23 mouse cellular contexts compared by ENCODE assay signal in the genomic region with DNA sequence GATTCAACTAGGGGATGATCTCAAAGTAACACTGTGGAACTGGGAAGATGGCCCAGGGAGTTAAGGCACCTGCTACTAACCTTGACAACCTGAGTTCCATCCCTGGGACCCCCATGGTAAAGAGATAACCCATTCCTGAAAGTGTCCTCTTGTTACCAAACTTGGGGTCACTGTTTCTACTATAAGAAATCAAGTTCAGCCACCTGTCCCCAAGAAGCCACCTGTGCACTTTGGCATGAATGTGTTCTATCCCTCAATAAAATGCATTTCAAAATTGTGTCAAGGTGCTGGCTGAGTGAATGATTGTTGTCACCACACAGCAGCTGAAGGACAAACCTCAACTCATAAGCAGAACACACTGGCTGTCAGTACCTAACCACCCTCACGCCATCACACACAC. TPM values are rescaled to one million over a fixed set of nuclear protein-coding genes. Genes with fewer than 3 reads are reported as not detected.
DNase-seq lines count a peak whose midpoint lies in the region; ATAC-seq and TF ChIP-seq lines count a peak whose summit lies in the region.
"Had no signal": no experiment of that assay in that cellular context is flagged by ENCODE, and none has a peak within 500 bp of the region (broad histone marks: within the 10 kb centered on the region; RNA-seq: fewer than 3 reads in every experiment).

No protein-coding gene starts in this region.

- TF ChIP-seq EP300 in heart, adult 2 months (IDR thresholded peaks at IDR 0.05; ENCODE audit: insufficient read depth, low read depth, low read length), result no peak
- no peak for TF ChIP-seq EP300 in liver, postnatal 0 days (IDR thresholded peaks at IDR 0.05; ENCODE audit: low read depth)

- no peak overlapping the region for H3K9ac ChIP-seq in heart, adult 2 months (ENCODE audit: low read depth, low read length)
- no peak overlapping the region for H3K9ac ChIP-seq in liver, adult 2 months (ENCODE audit: low read depth, low read length)
- no peak overlapping the region for H3K9ac ChIP-seq in liver, embryonic 12.5 days
- no peak overlapping the region for H3K9ac ChIP-seq in liver, postnatal 0 days (replicated peaks)
- no peak overlapping the region for H3K9ac ChIP-seq in liver, embryonic 11.5 days (ENCODE audit: low read depth, low read length)

- H3K79me2 ChIP-seq in heart, adult 2 months (replicated peaks; ENCODE audit: control insufficient read depth, insufficient read depth, low read length), result no peaks in the 10 kb centered on the region
- H3K79me2 ChIP-seq in liver, adult 2 months (ENCODE audit: control insufficient read depth, insufficient read depth, low read length), result no peaks in the 10 kb centered on the region
- H3K79me2 ChIP-seq in myocyte (ENCODE audit: control insufficient read depth, insufficient read depth), result no peaks in the 10 kb centered on the region

- no peaks in the 10 kb centered on the region for H3K4me1 ChIP-seq in heart, adult 2 months (ENCODE audit: control insufficient read depth, insufficient read depth, low read length)
- no peaks in the 10 kb centered on the region for H3K4me1 ChIP-seq in liver, adult 2 months (ENCODE audit: control insufficient read depth, insufficient read depth, low read length)
- H3K4me1 ChIP-seq in liver, embryonic 12.5 days, result no peaks in the 10 kb centered on the region
- no peaks in the 10 kb centered on the region for H3K4me1 ChIP-seq in liver, postnatal 0 days (ENCODE audit: insufficient read depth)
- no peaks in the 10 kb centered on the region for H3K4me1 ChIP-seq in liver, embryonic 11.5 days (replicated peaks; ENCODE audit: control insufficient read depth, insufficient read depth, low read length)

- no peak overlapping the region for H3K27ac ChIP-seq in heart, adult 2 months
- H3K27ac ChIP-seq in liver, adult 2 months (replicated peaks; ENCODE audit: insufficient read depth, low read depth, low read length), result no peak overlapping the region; the same call in 1 of the 2 replicates
- H3K27ac ChIP-seq in liver, embryonic 12.5 days, result no peak overlapping the region
- H3K27ac ChIP-seq in liver, postnatal 0 days (ENCODE audit: low read depth), result no peak overlapping the region
- no peak overlapping the region for H3K27ac ChIP-seq in liver, embryonic 11.5 days (ENCODE audit: low read depth, low read length)

- 92% methylated on average over 1 of the region's 1 CpGs for WGBS in heart, adult 2 months
- WGBS in liver, adult 2 months, result 41% methylated on average over 1 of the region's 1 CpGs
- 75% methylated on average over 1 of the region's 1 CpGs for WGBS in liver, embryonic 12.5 days (ENCODE audit: insufficient replicate concordance)
- WGBS in liver, postnatal 0 days (ENCODE audit: insufficient replicate concordance), result 67% methylated on average over 1 of the region's 1 CpGs
- 81% methylated on average over 1 of the region's 1 CpGs for WGBS in liver, embryonic 11.5 days

- H3K36me3 ChIP-seq in heart, adult 2 months (ENCODE audit: control insufficient read depth, insufficient read depth, low read length), result no peaks in the 10 kb centered on the region
- H3K36me3 ChIP-seq in liver, adult 2 months (ENCODE audit: control insufficient read depth, insufficient read depth, low read length), result peaks cover 20% of the 10 kb centered on the region
- H3K36me3 ChIP-seq in liver, embryonic 12.5 days, result peaks cover 25% of the 10 kb centered on the region
- H3K36me3 ChIP-seq in liver, postnatal 0 days (replicated peaks; ENCODE audit: insufficient read depth, low read length), result 0 out of 2 replicates have a peak, but pooled peaks cover 6% of the 10 kb centered on the region
- H3K36me3 ChIP-seq in liver, embryonic 11.5 days (ENCODE audit: control insufficient read depth, insufficient read depth, low read length), result no peaks in the 10 kb centered on the region
- peaks cover 22% of the 10 kb centered on the region for H3K36me3 ChIP-seq in myocyte (ENCODE audit: control insufficient read depth, insufficient read depth)
- H3K36me3 ChIP-seq: G1E had no signal

- H3K27me3 ChIP-seq in heart, adult 2 months (ENCODE audit: control insufficient read depth, insufficient read depth, low read length), result no peaks in the 10 kb centered on the region
- no peaks in the 10 kb centered on the region for H3K27me3 ChIP-seq in liver, adult 2 months (ENCODE audit: control insufficient read depth, insufficient read depth, low read length)
- H3K27me3 ChIP-seq in liver, embryonic 12.5 days (replicated peaks), result no peaks in the 10 kb centered on the region
- no peaks in the 10 kb centered on the region for H3K27me3 ChIP-seq in liver, postnatal 0 days (ENCODE audit: insufficient read depth, low read length)
- no peaks in the 10 kb centered on the region for H3K27me3 ChIP-seq in liver, embryonic 11.5 days (replicated peaks; ENCODE audit: control insufficient read depth, insufficient read depth, low read length)
- no peaks in the 10 kb centered on the region for H3K27me3 ChIP-seq in myocyte (ENCODE audit: control insufficient read depth, insufficient read depth, insufficient read length)
- H3K27me3 ChIP-seq: CH12.LX, Patski had no signal

- DNase-seq in heart, adult 11 months, result peak; percentile 77
- DNase-seq in heart, adult 2 months, result no peak
- DNase-seq in liver, adult 2 months (ENCODE audit: extremely low read depth, low read depth, low spot score), result peak; percentile 81
- DNase-seq in liver, postnatal 0 days, result no peak
- no peak for DNase-seq in liver, embryonic 11.5 days (ENCODE audit: low spot score)
- no peak for DNase-seq in layer of hippocampus, postnatal 14 days (ENCODE audit: low spot score in 2 of 2)
- DNase-seq: adrenal gland, adult 2 months; adrenal gland, adult 8-10 months; adrenal gland, postnatal 10 days; adrenal gland, postnatal 14 days; adrenal gland, postnatal 25 days; adrenal gland, postnatal 36 days; B cell, adult 2 months; cerebellum, adult 11 months; cerebellum, adult 11-12 months had no signal

- no peak for TF ChIP-seq POLR2A in heart, adult 2 months (IDR thresholded peaks at IDR 0.05; ENCODE audit: insufficient read depth, low read depth, low read length)
- no peak for TF ChIP-seq POLR2A in liver, adult 2 months (IDR thresholded peaks at IDR 0.05; ENCODE audit: extremely low read depth, insufficient read depth, low read length)
- peak; percentile 24 for TF ChIP-seq POLR2A in myocyte (IDR thresholded peaks at IDR 0.05; ENCODE audit: insufficient read length, low read depth)

- TF ChIP-seq CTCF in heart, adult 2 months (IDR thresholded peaks at IDR 0.05), result no peak
- TF ChIP-seq CTCF in liver, adult 2 months (IDR thresholded peaks at IDR 0.05; ENCODE audit: low read depth, low read length), result no peak
- no peak for TF ChIP-seq CTCF in liver, postnatal 0 days (IDR thresholded peaks at IDR 0.05; ENCODE audit: low read depth)

- no peaks in the 10 kb centered on the region for H3K9me3 ChIP-seq in liver, embryonic 12.5 days (replicated peaks)
- H3K9me3 ChIP-seq in liver, postnatal 0 days (ENCODE audit: low read length), result no peaks in the 10 kb centered on the region
- H3K9me3 ChIP-seq in liver, embryonic 11.5 days (ENCODE audit: control insufficient read depth, low read length), result no peaks in the 10 kb centered on the region; the same call in 1 of the 2 replicates

- no peak overlapping the region for H3ac ChIP-seq in myocyte (ENCODE audit: control insufficient read depth, insufficient read length)

- no peak for ATAC-seq in liver, embryonic 12.5 days
- ATAC-seq in liver, postnatal 0 days, result peak; percentile 15
- ATAC-seq in liver, embryonic 11.5 days (replicated peaks; ENCODE audit: low FRiP score), result no peak
- ATAC-seq: activated CD4-positive, CD25-positive, alpha-beta regulatory T cell, adult 4 months; CD4-positive, CD25-positive, alpha-beta regulatory T cell, adult 4 months; Patski had no signal

- intact Hi-C loops in heart, adult 2 months (cut with DNase I), result loop anchor here (5.0 kb wide), 2 partner anchors 128 to 383 kb away; no protein-coding TSS in a partner anchor

- H3K4me3 ChIP-seq in heart, adult 2 months, result no peak overlapping the region
- H3K4me3 ChIP-seq in liver, adult 2 months (ENCODE audit: insufficient read depth, low read depth, low read length), result no peak overlapping the region
- no peak overlapping the region for H3K4me3 ChIP-seq in liver, embryonic 12.5 days
- H3K4me3 ChIP-seq in liver, postnatal 0 days (ENCODE audit: low read depth, low read length), result no peak overlapping the region
- H3K4me3 ChIP-seq in liver, embryonic 11.5 days (ENCODE audit: low read depth, low read length), result no peak overlapping the region
- no peak overlapping the region for H3K4me3 ChIP-seq in myocyte

- no peak overlapping the region for H3K4me2 ChIP-seq in liver, embryonic 12.5 days
- no peak overlapping the region for H3K4me2 ChIP-seq in liver, postnatal 0 days (ENCODE audit: low read depth, low read length)
- no peak overlapping the region for H3K4me2 ChIP-seq in liver, embryonic 11.5 days
- no peak overlapping the region for H3K4me2 ChIP-seq in myocyte (ENCODE audit: low read depth)

TF ChIP-seq in myocyte, 11 proteins besides CTCF, POLR2A, EP300 and RAD21:
- TF ChIP-seq REST (IDR thresholded peaks at IDR 0.05; ENCODE audit: insufficient read depth, insufficient read length) (no peak), USF1 (IDR thresholded peaks at IDR 0.05; ENCODE audit: low read depth) (no peak), POLR2AphosphoS2 (IDR thresholded peaks at IDR 0.05; ENCODE audit: insufficient read length, low read depth) (peak; percentile 48)

RNA-seq across cellular contexts. Expression of a gene that starts 29.3 kb away (rescaled TPM):
- 1 to 10 TPM; 1.5 to 1.8 TPM for total RNA-seq in heart, adult 2 months (2021)
- 3.7 and 4.5 TPM in 2 replicates for polyA plus RNA-seq in heart, adult 2 months (2012; rRNA removed)
- 0.92 and 3.2 TPM in 2 replicates for total RNA-seq in liver, adult 2 months (2014; rRNA removed)
- polyA plus RNA-seq in liver, adult 2 months (2012; rRNA removed), result 0.39 and 0.48 TPM in 2 replicates
- polyA plus RNA-seq in liver, embryonic 12.5 days (2016; fragmentation: Nextera tagmentation; extraction: Ambion mirVana), result 348 and 381 TPM in 2 replicates
- 25.6 and 32.7 TPM in 2 replicates for polyA plus RNA-seq in liver, postnatal 0 days (2015; fragmentation: Nextera tagmentation; extraction: Ambion mirVana)
- 554 and 596 TPM in 2 replicates for polyA plus RNA-seq in liver, embryonic 11.5 days (2014; fragmentation: Nextera tagmentation; extraction: Ambion mirVana)
- 849 TPM for polyA plus RNA-seq in myocyte (2012; fragmentation: generic; extraction: Trizol)
- 10 to 100 TPM; 62.8 to 72.3 TPM for total RNA-seq in layer of hippocampus, postnatal 14 days (2021)
- total RNA-seq: G1E had no signal
- polyA plus RNA-seq: G1E had no signal

RNA-seq across cellular contexts. Expression of a gene that starts 30.2 kb away (rescaled TPM):
- total RNA-seq in heart, adult 2 months (2021), result 10 to 100 TPM in 1 of 2 experiments, 1 to 10 TPM in 1; 9.4 to 12.9 TPM
- polyA plus RNA-seq in heart, adult 2 months (2012; rRNA removed), result 8.1 and 9.9 TPM in 2 replicates
- total RNA-seq in liver, adult 2 months (2014; rRNA removed), result 687 and 765 TPM in 2 replicates
- polyA plus RNA-seq in liver, adult 2 months (2012; rRNA removed), result 1,077 and 1,098 TPM in 2 replicates
- polyA plus RNA-seq in liver, embryonic 12.5 days (2016; fragmentation: Nextera tagmentation; extraction: Ambion mirVana), result 24.7 and 26.9 TPM in 2 replicates
- polyA plus RNA-seq in liver, postnatal 0 days (2015; fragmentation: Nextera tagmentation; extraction: Ambion mirVana), result 1,492 and 1,631 TPM in 2 replicates
- 29.9 and 32.9 TPM in 2 replicates for polyA plus RNA-seq in liver, embryonic 11.5 days (2014; fragmentation: Nextera tagmentation; extraction: Ambion mirVana)
- not detected for polyA plus RNA-seq in myocyte (2012; fragmentation: generic; extraction: Trizol)
- 10 to 100 TPM; 10.4 to 13.7 TPM for total RNA-seq in layer of hippocampus, postnatal 14 days (2021)
- total RNA-seq: CH12.LX, ES-E14, G1E had no signal
- polyA plus RNA-seq: activated CD4-positive, CD25-positive, alpha-beta regulatory T cell, adult 4 months; CD4-positive, CD25-positive, alpha-beta regulatory T cell, adult 4 months; G1E had no signal

Comparison
In these comparisons a context has a peak if more than half of its experiments do, and no peak if none do; other contexts are left out.
1. DNase-seq: peak in heart, adult 11 months (single experiment) and liver, adult 2 months (single experiment); none in heart, adult 2 months (0 of 2), liver, postnatal 0 days (single experiment), liver, embryonic 11.5 days (single experiment) and layer of hippocampus, postnatal 14 days (0 of 2).
2. RNA of a gene that starts 29.3 kb away (polyA plus RNA-seq): 849 TPM in myocyte (single experiment), 554 to 596 TPM in liver, embryonic 11.5 days and 348 to 381 TPM in liver, embryonic 12.5 days; 25.6 to 32.7 TPM in liver, postnatal 0 days, 3.7 to 4.5 TPM in heart, adult 2 months and 0.39 to 0.48 TPM in liver, adult 2 months; every median in the first group is over 10 times any median in the second.
3. RNA of a gene that starts 30.2 kb away (polyA plus RNA-seq): 1,492 to 1,631 TPM in liver, postnatal 0 days and 1,077 to 1,098 TPM in liver, adult 2 months; 29.9 to 32.9 TPM in liver, embryonic 11.5 days, 24.7 to 26.9 TPM in liver, embryonic 12.5 days, 8.1 to 9.9 TPM in heart, adult 2 months and not detected in myocyte (single experiment); every median in the first group is over 10 times any median in the second.